Mouse (Mus musculus): ENCODE data around the gene Kif2c. TPM values are rescaled to one million over a fixed set of nuclear protein-coding genes. Genes with fewer than 3 reads are reported as not detected.

Kif2c gene
- total RNA-seq, 2 experiments from 2014 or later = 30.3 to 50.4 TPM

DNA sequence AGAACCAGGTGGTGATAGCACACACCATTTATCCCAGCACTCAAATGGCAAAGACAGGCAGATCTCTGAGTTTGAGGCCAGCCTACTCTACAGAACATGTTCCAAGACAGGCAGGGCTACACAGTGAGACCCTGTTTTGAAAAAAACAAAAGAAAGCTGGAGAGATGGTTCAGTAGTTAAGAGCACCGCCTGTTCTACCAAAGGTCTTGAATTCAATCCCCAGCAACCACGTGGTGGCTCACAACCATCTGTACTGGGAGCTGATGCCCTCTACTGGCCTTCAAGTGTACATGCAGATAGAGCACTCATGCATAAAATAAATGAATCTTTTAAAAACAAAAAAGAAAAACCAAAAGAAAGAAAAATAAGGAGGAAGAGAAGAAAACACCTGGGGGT, 43.2 kb downstream of the Kif2c start:
- peak; percentile 56 for ATAC-seq (ENCODE audit: poor library complexity, severe bottlenecking)

DNA sequence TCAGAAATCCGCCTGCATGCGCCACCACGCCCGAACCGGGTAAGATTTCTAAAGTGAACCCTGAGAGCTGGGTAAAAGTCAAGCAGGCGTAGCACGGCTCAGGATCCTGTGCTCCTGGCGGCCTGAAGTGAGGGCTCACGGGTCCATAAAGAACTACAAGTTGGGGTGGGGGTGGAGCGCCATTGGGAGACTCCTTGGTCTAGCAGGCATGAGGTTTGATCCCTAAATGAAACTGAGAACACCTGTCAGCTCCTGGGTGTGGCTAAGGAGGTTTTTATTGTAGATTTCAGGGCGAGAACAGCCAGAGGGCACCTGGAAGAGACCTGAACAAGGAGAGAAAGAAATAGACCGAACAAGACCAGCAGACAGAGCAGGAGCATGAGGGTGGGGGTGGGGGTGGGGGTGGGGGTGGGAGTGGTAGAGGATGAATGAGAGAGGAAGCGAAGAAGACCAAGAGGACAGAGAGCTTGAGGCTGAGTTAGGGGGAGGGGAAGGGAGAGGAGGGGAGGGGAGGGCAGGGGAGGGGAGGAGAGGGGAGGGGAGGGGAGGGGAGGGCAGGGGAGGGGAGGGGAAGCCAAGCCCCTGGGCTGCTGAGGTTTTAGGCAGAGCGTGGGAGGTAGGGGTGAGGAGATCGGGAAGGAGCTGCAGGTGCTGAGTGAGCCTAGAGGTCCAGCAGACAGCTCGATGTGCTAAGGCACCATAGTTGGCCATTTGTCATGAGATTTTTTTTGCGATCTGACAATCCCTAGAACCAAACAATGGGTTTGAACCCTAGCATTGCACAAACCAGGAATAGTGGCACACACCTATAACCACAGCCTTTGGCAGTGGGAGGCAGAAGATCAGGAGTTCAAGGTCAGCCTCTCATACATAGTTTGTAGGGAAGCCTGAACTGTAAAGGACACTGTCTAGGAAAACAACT, 43.9 kb downstream of the Kif2c start:
- no peak for ATAC-seq (ENCODE audit: poor library complexity, severe bottlenecking)

DNA sequence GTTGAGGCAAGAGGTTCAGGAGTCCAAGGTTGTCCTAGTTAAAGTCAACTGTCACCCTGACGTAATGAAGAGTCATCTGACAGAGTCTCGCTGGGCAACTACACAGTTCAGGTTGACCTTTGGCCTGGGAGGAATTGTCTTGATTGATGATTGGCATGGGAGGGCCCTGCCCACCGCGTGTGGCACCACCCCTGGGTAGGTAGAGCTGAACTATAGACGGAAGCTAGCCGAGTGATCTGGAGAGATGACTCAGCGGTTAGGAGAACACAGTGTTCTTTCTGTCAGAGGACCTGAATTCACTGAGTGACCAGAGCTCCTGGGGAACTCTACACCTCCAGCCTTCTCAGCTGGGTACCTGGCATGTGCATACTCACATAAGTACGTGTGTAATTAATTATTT, 46.4 kb downstream of the Kif2c start:
- peak; percentile 44 for ATAC-seq (ENCODE audit: poor library complexity, severe bottlenecking)

DNA sequence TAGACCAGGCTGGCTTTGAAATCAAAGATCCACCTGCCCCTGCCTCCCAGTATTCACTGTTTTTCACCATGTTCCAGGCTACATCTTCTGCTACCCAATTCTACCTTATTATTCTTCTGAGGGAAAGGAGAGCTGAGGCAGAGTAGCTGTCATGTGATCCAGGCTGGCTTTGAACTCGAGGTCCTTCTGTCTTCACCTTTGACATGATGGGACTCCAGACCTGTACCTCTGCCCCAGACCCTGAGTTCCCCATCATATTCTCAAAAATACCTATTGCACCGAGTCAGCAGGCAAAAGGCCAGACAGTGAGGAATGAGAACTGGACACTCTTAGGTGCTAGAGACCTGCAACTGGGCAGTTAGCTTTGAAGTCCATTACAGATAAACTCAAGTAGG, 47.8 kb downstream of the Kif2c start:
- no peak for ATAC-seq (ENCODE audit: poor library complexity, severe bottlenecking)

DNA sequence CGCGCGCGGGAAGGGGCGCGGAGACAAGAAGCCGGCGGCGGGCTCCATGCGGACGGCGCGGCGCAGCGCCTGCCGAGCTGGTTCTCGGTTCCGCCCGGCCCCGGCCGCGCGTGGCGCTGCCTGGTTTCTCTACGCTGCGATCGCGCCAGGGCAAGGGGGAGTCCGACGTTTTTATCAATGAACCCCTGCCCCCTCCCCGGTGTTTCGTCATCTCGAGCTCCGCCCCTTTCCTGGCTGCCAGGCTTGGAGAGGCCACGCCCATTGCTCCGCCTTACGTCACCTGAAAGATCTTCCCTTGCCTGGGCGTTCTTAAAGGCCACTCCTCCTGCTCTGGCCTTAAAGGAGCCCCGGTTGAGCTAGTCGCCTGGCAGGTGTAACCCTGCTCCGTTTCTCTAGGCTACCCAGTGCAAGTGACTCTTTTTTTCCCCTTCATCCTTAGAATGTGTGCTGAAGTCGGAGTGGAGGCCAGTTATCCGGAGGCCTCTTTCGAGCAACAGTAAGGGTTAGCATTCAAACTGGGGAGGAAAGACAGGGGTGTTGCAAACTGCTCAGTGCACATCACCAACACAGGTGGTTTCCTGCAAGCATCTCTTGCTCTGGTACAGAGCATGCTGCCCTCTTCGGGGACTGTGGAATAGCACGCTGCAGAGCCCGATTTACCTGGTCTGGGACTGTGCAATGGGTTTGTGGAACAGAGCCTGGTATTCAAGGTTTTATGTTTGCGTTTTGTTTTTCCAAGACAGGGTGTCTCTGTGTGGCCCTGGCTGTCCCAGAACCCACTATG, 48.4 kb downstream of the Kif2c start, which contains the start of gene Plk3:
Plk3 (minus strand) TSS at position 147 of the 784 bp plus-strand sequence.
- peak; percentile 83 for ATAC-seq (ENCODE audit: poor library complexity, severe bottlenecking)

DNA sequence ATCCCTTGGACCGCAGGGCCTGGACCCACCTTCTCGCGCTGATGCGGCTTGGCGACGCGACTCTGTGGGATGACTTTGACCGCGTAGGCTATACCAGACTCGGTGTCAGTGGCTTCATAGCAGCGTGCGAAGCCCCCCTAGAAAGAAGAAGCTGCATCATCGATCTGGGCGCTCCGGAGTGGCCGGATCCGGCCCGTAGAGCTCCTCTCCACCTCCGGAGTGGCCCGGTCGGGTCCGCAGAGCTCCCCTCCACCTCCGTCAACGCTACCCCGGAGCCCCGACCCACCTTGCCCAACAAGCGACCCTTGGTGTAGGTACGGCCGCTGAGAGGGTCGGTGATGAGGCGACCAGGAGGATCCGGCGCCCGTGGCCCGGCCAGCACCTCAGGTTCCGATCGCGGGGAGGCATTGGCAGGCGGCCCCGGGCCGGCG, 49.1 kb downstream of the Kif2c start:
- ATAC-seq (ENCODE audit: poor library complexity, severe bottlenecking) = peak; percentile 14

DNA sequence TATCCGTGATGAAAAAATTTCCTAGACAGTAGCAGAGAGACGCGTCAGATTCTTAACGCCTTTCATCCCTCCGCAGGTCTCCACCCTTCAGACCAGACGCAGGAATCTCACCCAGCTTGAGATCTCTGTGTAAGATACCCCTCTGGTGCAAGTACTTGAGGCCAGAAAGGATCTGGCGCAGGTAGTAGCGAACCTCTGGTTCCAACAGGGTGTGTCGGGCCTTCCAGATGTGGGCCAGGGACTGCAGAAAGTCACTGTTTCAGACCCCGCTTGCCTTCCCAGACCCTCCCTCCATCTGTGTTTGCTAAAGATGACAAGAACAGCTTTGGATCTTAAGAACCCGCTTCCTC, 49.7 kb downstream of the Kif2c start:
- no peak for ATAC-seq (ENCODE audit: poor library complexity, severe bottlenecking)

DNA sequence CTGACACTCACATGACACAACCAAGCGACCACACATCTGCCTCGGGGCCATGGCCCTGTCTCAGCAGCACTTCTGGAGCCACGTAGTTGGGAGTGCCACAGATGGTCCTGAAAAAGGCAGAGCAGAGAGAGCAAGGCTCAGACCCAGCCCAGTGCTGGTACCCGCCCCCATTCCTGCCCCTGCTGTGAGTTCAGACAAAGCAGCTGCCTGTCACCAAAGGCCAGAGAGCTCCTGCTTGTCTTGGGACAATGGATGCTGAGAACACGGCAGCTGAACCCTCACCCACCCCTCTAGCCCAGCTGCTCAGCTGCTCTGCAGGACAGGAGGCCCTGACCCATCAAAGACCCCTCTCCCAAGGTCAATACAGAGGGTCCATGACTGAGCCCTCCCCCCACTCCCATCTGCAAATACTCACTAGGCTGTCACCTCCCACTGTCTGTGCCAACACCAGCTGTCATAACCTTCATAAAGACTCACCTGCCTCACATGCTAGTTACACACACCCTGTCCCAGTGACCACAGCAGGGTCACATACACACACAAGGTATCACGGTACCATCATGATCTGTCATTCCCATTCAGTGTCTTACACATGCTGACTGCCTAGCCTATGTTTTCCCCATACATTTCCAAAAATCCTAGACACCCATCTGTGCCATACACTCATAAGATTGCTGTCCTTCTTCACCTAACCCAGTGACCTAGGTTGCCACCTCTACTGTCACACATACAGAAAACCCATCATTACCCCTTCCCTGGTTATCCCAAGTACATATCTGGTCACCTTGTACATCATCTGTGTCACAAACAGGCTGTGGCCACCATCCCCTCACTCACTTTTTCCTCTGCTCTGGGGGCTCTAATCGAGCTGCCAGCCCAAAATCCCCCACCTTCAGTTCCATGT, 50.3 kb downstream of the Kif2c start:
- no peak for ATAC-seq (ENCODE audit: poor library complexity, severe bottlenecking)

DNA sequence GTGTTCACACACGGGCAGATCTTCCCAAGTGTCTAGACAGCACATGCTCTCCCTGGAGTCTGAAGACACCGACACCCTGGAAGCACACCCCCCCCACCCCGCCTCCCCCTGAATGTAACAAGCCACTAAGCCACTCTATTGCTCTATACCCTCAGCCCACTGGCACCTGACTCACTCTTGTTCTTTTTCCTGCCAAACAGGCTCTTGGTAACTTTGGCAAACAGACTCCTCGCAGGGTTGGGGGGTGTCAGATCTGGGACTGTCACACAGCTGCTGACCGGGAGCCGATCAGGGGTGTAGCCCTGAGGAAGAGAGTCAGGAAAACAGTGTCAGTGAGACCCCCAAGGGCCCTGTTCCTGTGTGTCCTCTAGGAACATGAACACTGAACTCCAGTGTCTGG, 51.2 kb downstream of the Kif2c start:
- ATAC-seq (ENCODE audit: poor library complexity, severe bottlenecking) = no peak

DNA sequence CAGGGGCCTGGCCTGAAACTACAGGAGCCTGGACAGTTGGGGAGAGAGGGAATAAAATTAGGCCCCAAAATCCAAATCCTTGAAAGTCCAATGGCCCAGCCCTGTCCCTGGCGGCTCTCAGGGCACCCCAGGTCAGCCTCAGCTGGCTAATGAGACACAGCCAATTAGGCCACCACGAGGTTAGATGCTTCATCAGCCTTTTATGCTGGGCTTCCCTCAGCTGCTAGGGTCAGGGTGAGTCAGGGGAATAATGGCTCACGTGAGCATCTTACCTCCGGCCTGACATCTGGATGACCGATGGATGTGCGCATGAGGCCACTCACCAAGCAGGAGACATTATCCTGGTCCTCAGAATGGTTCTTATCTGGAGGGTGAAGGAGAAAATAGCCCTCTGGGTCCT, 51.6 kb downstream of the Kif2c start:
- no peak for ATAC-seq (ENCODE audit: poor library complexity, severe bottlenecking)

DNA sequence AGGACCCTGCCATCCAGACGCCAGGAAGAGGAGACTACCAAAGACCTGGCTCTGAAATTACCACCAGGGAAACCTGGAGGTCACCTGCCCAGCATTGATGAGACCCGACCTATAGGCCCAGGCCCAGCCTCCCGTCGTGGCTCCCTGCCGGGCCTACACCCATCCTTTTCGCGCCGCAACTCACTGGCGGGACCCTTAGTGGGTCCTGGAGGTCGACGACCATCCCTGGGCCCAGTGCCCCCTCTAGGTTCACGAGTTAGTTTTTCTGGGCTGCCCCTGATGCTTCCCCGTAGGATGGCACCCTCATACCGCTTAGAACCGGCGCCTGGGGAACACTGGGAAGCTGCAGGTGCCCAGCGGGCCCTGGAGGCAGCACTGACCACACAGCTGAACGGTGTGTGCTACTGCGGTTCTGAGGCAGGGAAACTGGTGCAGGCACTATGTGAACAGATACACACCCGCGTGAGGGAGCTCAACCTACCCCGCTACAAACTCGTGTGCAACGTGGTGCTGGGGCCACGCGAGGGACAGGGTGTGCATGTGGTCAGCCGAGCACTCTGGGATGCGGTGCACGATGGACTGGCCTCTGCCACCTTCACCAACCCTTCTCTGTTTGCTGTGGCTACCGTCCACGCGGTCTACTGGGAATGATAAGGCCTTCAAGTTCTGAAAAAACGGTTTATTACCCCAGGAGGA, 54.3 kb downstream of the Kif2c start:
- no peak for ATAC-seq (ENCODE audit: poor library complexity, severe bottlenecking)

DNA sequence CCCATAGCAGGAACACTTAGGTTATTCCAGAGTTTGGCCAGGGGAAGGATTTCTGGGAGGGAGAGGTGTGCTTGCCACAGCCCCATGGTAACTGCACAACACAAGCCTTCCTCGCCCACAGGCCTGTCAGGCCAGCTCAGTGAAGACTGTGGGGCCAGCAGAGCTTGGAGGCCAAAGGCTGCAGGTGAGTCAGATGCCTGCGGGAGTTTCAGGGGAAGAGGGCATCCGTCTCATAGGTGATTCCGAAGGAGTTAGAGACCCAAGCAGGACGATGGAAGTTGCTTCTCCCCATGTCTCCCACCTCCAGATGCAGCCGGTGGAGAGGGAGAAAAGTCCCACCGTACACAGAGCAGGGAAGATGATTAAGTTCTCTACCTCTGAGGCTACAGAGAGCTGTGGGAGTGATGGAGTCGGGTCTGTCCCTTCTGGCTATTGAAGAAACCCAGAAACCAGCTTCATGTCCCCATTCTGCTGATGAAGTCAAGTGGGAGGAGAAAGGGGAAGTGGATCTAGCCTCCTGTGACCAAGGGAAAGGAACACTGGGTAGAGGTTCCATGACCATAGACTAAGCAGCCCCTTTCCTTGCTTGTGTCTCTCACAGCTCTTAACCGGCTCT, 55.7 kb downstream of the Kif2c start, which contains the start of gene Tctex1d4:
Tctex1d4 (plus strand) TSS at position 120 of the 616 bp plus-strand sequence.
- ATAC-seq (ENCODE audit: poor library complexity, severe bottlenecking) = peak; percentile 28

DNA sequence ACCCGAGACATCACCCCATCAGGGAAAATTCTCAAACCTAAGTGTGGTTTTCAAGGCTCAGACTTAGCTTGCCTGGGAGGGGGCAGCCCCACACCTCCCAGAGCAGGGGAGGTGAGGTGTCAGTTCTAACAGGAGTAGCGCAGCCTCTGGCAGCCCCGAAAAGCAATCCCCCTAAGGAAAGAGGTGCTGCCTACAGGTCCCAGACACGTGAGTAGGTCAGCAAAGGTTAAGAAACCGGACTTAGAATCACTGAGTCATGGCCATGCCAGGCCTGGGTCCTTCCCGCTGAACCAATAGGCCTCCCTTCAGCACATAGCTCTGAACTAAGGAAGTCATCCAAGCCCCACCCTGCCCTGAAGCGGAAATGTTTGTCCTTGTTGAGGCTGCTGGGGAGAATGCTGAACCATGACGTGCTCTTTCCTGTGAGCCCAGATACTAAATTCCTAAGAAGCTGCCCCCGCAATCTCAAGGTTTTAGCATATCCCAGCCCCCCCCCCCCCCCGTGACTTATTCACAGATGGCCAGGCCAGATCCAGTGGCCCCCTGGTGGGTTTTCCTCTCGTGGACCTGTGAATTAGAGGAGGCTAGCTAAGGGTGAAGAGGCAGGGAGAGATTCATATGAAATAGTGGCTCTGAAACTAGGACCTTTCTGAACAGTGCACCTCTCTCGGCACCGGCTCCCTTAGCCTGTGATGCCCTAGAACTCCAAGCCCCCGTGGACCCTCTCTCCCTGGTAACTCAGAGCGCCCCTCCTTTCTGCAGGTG, 56.3 kb downstream of the Kif2c start:
- ATAC-seq (ENCODE audit: poor library complexity, severe bottlenecking) = peak; percentile 63

DNA sequence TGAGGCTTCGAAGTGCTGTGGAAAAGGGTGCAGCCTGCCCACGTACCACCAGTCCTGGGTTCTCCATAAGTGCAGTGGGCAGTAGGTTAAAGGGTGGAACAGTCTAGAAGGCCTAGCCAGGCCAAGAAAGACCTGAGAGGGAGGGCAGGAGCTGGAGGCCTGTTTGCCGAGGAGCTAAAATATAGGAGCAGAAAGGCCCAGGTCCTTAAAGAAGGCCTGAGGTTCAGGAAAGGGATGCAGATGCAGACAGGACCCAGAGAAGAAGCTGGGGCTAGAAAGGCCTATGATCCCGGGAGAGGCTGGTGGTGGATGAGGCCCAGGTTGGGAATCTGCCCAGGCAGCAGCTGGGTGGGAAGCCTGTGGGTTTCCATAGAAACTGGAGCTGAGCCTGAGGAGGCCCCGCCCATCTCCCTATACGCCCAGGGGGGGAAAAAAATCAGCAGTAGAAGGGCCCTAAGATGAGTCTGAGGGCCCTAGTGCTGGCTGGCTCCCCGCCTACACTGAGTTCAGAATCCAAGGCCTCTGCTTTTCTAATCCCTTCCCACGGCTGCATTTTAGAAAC, 57.0 kb downstream of the Kif2c start, which contains the start of gene Btbd19:
Btbd19 (minus strand) TSS at position 378 of the 562 bp plus-strand sequence.
- ATAC-seq (ENCODE audit: poor library complexity, severe bottlenecking) = no peak

DNA sequence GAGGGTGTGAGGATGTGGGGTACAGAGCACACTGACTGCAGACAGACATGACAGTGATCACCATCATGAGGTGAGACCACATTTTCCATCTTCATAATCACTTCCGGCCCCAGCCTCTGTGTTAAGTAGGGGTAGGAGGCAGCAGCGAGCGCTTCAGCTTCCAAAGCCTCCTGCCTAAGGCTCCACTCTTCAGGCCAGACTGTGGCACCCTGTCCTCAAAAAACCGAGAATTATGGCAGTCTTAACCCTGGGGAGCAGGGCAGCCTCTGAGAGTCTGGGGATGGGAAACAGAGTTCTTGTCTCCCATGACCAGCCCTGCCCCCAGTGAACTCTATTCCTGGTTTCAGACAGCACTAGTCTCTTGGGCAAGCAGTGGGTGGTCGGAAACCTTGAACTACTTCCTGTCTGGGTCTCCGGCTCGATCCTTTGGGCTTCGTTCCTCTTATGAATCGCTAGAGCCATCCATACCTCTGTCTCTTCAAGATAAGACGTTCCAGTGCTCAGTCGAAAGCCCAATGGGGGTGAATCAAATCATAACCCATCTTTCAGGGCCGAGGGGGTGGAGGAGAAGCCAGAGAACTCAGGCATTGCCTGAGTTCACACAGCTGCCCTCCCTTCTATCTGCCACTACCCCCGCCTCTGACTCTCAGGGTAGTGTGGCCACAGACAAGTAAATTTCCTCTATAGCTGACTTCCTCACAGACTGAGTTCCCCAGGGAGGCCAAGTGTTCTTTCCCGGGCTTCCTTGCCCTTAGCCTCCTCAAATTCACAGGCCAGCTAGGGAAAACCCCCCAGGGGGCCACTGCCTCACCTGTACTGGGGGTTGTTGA, 57.7 kb downstream of the Kif2c start:
- ATAC-seq (ENCODE audit: poor library complexity, severe bottlenecking) = peak; percentile 33

DNA sequence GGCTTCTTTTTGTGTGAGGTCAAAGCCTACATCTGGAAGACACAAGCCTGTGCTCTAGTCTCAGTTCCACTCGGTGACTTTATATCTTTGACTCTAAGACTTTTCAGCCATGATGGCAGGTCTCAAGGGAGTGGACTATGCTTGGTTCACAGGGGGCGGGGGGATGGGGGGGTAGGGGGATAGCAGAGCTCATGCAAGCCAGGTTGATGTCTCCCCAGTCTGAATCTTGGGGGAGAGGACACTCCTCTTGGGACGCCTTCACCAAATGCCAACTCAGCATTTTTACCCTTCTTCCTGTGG, 58.3 kb downstream of the Kif2c start:
- no peak for ATAC-seq (ENCODE audit: poor library complexity, severe bottlenecking)

DNA sequence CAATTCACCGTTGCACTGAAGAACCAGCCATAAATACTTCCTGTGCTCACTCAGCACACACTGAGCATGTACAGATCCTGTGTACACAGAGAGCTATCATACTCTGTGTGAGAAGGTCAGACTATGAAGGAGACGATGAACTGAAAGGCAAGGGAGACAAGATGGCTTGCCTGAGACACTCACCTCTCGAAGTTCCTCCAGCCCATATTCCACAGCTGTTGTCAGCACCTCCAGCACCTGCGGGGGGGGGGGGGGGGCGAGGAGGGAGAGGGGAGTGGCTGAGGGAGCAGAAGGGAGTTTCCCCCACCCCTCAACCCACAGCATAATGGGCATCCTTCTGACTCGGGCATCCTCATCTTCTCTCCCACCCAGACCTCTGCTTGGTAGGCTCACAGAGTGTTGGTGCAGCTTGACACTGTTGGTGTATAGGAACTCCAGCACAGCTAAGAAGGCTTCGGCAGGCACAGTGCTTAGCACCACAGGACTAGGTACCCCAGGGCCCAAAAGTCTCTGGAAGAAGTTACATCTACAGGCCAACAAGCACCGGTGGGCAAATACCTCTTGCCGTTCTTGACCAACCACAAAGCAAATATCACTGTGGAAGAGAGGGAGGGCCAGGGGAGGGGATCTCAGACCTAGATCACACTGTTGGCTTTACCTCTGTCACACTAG, 58.8 kb downstream of the Kif2c start:
- no peak for ATAC-seq (ENCODE audit: poor library complexity, severe bottlenecking)
